Mouse (Mus musculus): ENCODE data around the gene Skor1. TPM values are rescaled to one million over a fixed set of nuclear protein-coding genes. Genes with fewer than 3 reads are reported as not detected.

Gene Skor1
- polyA plus RNA-seq, 1 experiment: 0.01 TPM

DNA sequence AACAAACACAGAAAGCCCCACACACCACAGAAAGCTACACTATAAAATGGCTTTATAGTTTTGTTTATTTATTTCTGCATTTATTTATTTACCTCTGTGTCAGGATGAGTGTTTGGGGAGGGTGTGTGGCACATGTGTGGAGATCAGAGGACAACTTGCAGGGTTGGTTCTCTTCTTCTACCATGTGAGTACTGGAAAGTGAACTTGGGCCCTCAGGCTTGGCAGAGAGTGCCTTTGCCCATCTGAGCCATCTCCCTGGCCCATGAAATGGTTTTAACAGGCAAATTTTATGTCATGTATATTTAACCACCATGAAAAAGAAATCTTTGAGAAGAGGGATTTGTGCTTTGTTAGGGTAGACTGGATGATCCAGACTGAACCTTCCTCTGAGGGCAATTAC is 48.9 kb downstream of the Skor1 start:
- Histone ChIP-seq H3K4me3 (no peak overlapping the region), H3K4me2 (ENCODE audit: low read depth) (no peak overlapping the region), H3ac (ENCODE audit: control insufficient read depth, insufficient read length) (no peak overlapping the region), H3K79me2 (ENCODE audit: control insufficient read depth, insufficient read depth) (no peaks in the 10 kb centered on the region), H3K36me3 (ENCODE audit: control insufficient read depth, insufficient read depth) (no peaks in the 10 kb centered on the region), H3K27me3 (ENCODE audit: control insufficient read depth, insufficient read depth, insufficient read length) (no peaks in the 10 kb centered on the region)
- no peak for TF ChIP-seq TCF12 (IDR thresholded peaks at IDR 0.05; ENCODE audit: insufficient read depth, poor library complexity, severe bottlenecking)
- TF ChIP-seq TCF3 (IDR thresholded peaks at IDR 0.05; ENCODE audit: insufficient read length, low read depth): no peak
- TF ChIP-seq MAX (IDR thresholded peaks at IDR 0.05; ENCODE audit: low read depth): no peak
- TF ChIP-seq CEBPB (IDR thresholded peaks at IDR 0.05; ENCODE audit: insufficient read depth, poor library complexity, severe bottlenecking): no peak
- no peak for TF ChIP-seq E2F4 (IDR thresholded peaks at IDR 0.05; ENCODE audit: insufficient read depth)
- TF ChIP-seq POLR2A (IDR thresholded peaks at IDR 0.05; ENCODE audit: insufficient read length, low read depth): no peak
- TF ChIP-seq MYOD1 (IDR thresholded peaks at IDR 0.05; ENCODE audit: control insufficient read depth in 1 of 3, insufficient read length in 2 of 3, low read depth in 2 of 3): no peak
- no peak for TF ChIP-seq MYOG (IDR thresholded peaks at IDR 0.05; ENCODE audit: control insufficient read depth in 1 of 3, insufficient read depth in 1 of 3, insufficient read length in 2 of 3, low read depth in 2 of 3)
- TF ChIP-seq POLR2AphosphoS2 (IDR thresholded peaks at IDR 0.05; ENCODE audit: insufficient read length, low read depth): no peak
- no peak for TF ChIP-seq USF1 (IDR thresholded peaks at IDR 0.05; ENCODE audit: low read depth)
- TF ChIP-seq SRF (IDR thresholded peaks at IDR 0.05; ENCODE audit: control insufficient read depth, insufficient read length, low read depth): no peak

DNA sequence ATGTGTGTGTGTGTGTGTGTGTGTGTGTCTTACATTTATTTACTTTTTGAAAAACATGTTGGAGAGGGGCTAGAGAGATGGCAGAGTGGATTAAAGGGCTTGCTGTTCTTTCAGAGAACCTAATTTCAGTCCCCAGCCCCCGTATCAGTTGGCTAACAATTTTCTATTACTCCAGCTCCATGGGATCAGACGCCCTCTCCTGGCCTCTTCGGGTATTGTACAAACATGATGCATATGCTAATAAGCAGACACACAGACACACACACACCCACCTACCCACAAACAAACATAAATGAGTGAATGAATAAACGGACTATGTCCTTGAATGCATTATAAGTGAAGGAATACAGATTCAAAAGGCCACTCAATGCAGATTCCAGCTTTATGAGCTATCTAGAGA is 49.4 kb downstream of the Skor1 start:
- no peaks in the 10 kb centered on the region for H3K27me3 ChIP-seq (ENCODE audit: control insufficient read depth, insufficient read depth, insufficient read length)
- no peak overlapping the region for H3ac ChIP-seq (ENCODE audit: control insufficient read depth, insufficient read length)
- H3K36me3 ChIP-seq (ENCODE audit: control insufficient read depth, insufficient read depth): no peaks in the 10 kb centered on the region
- H3K79me2 ChIP-seq (ENCODE audit: control insufficient read depth, insufficient read depth): no peaks in the 10 kb centered on the region
- no peak for TF ChIP-seq SRF (IDR thresholded peaks at IDR 0.05; ENCODE audit: control insufficient read depth, insufficient read length, low read depth)
- no peak for TF ChIP-seq TCF3 (IDR thresholded peaks at IDR 0.05; ENCODE audit: insufficient read length, low read depth)
- no peak for TF ChIP-seq POLR2AphosphoS2 (IDR thresholded peaks at IDR 0.05; ENCODE audit: insufficient read length, low read depth)
- no peak for TF ChIP-seq E2F4 (IDR thresholded peaks at IDR 0.05; ENCODE audit: insufficient read depth)
- no peak for TF ChIP-seq TCF12 (IDR thresholded peaks at IDR 0.05; ENCODE audit: insufficient read depth, poor library complexity, severe bottlenecking)
- no peak for TF ChIP-seq CEBPB (IDR thresholded peaks at IDR 0.05; ENCODE audit: insufficient read depth, poor library complexity, severe bottlenecking)
- no peak for TF ChIP-seq MYOD1 (IDR thresholded peaks at IDR 0.05; ENCODE audit: control insufficient read depth in 1 of 3, insufficient read length in 2 of 3, low read depth in 2 of 3)
- TF ChIP-seq REST (IDR thresholded peaks at IDR 0.05; ENCODE audit: insufficient read depth, insufficient read length): no peak
- no peak for TF ChIP-seq MYOG (IDR thresholded peaks at IDR 0.05; ENCODE audit: control insufficient read depth in 1 of 3, insufficient read depth in 1 of 3, insufficient read length in 2 of 3, low read depth in 2 of 3)
- TF ChIP-seq USF1 (IDR thresholded peaks at IDR 0.05; ENCODE audit: low read depth): no peak
- no peak for TF ChIP-seq MAX (IDR thresholded peaks at IDR 0.05; ENCODE audit: low read depth)
- TF ChIP-seq POLR2A (IDR thresholded peaks at IDR 0.05; ENCODE audit: insufficient read length, low read depth): no peak
- H3K4me3 ChIP-seq: no peak overlapping the region
- no peak overlapping the region for H3K4me2 ChIP-seq (ENCODE audit: low read depth)

DNA sequence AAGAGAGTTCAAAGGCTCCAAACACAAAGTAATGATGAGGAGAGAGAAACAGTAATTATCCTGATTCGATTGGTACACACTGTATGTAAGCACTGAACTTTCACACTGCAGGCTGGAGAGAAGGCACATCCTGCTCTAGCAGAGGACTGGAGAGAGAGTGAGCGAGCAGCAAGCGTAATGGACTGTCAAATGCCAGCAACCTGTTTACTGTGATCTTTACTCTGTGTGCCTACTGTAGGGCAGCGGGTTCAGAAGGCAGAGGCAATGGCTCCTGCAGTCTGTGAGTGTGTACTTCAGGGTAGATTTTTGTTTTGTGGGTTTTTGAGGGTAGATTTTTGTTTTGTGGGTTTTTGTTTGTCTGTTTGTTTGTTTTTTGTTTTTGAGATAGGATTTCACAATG is 49.9 kb downstream of the Skor1 start:
- H3K79me2 ChIP-seq (ENCODE audit: control insufficient read depth, insufficient read depth): no peaks in the 10 kb centered on the region
- no peak overlapping the region for H3K4me3 ChIP-seq
- no peak overlapping the region for H3K4me2 ChIP-seq (ENCODE audit: low read depth)
- H3ac ChIP-seq (ENCODE audit: control insufficient read depth, insufficient read length): no peak overlapping the region
- no peaks in the 10 kb centered on the region for H3K36me3 ChIP-seq (ENCODE audit: control insufficient read depth, insufficient read depth)
- H3K27me3 ChIP-seq (ENCODE audit: control insufficient read depth, insufficient read depth, insufficient read length): no peaks in the 10 kb centered on the region
- TF ChIP-seq SRF (IDR thresholded peaks at IDR 0.05; ENCODE audit: control insufficient read depth, insufficient read length, low read depth) (no peak), MYOG (IDR thresholded peaks at IDR 0.05; ENCODE audit: control insufficient read depth in 1 of 3, insufficient read depth in 1 of 3, insufficient read length in 2 of 3, low read depth in 2 of 3) (no peak)

DNA sequence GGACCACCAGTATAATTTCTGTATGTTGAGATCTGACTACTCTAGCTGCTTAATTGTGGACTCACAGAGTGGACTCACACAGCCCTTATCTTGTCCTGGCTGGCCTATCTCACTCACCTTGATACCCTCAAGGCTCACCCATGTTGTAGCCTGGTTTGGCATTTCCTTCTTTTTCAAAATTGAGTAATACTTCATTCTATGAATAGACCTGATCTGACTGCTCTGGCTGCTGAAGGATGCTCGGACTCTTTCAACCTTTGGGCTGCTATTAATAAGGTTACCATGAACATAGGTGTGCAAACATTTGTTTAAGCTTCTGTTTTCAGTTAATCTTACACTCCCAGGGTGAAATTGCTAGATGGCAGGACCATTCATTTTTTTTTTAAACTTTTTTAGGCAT is 51.6 kb downstream of the Skor1 start:
- no peak overlapping the region for H3ac ChIP-seq (ENCODE audit: control insufficient read depth, insufficient read length)
- H3K79me2 ChIP-seq (ENCODE audit: control insufficient read depth, insufficient read depth): no peaks in the 10 kb centered on the region
- H3K4me3 ChIP-seq: no peak overlapping the region
- no peak overlapping the region for H3K4me2 ChIP-seq (ENCODE audit: low read depth)
- no peaks in the 10 kb centered on the region for H3K36me3 ChIP-seq (ENCODE audit: control insufficient read depth, insufficient read depth)
- TF ChIP-seq TCF3 (IDR thresholded peaks at IDR 0.05; ENCODE audit: insufficient read length, low read depth) (no peak), POLR2AphosphoS2 (IDR thresholded peaks at IDR 0.05; ENCODE audit: insufficient read length, low read depth) (no peak), POLR2A (IDR thresholded peaks at IDR 0.05; ENCODE audit: insufficient read length, low read depth) (no peak), USF1 (IDR thresholded peaks at IDR 0.05; ENCODE audit: low read depth) (no peak), CEBPB (IDR thresholded peaks at IDR 0.05; ENCODE audit: insufficient read depth, poor library complexity, severe bottlenecking) (no peak), MAX (IDR thresholded peaks at IDR 0.05; ENCODE audit: low read depth) (no peak), TCF12 (IDR thresholded peaks at IDR 0.05; ENCODE audit: insufficient read depth, poor library complexity, severe bottlenecking) (no peak), MYOG (IDR thresholded peaks at IDR 0.05; ENCODE audit: control insufficient read depth in 1 of 3, insufficient read depth in 1 of 3, insufficient read length in 2 of 3, low read depth in 2 of 3) (no peak), E2F4 (IDR thresholded peaks at IDR 0.05; ENCODE audit: insufficient read depth) (no peak), MYOD1 (IDR thresholded peaks at IDR 0.05; ENCODE audit: control insufficient read depth in 1 of 3, insufficient read length in 2 of 3, low read depth in 2 of 3) (no peak), SRF (IDR thresholded peaks at IDR 0.05; ENCODE audit: control insufficient read depth, insufficient read length, low read depth) (no peak), REST (IDR thresholded peaks at IDR 0.05; ENCODE audit: insufficient read depth, insufficient read length) (no peak)
- no peaks in the 10 kb centered on the region for H3K27me3 ChIP-seq (ENCODE audit: control insufficient read depth, insufficient read depth, insufficient read length)

- no peak overlapping the region for H3K4me3 ChIP-seq
- peak overlapping the region; percentile 3 for H3K4me2 ChIP-seq (ENCODE audit: low read depth)
- H3K79me2 ChIP-seq (ENCODE audit: control insufficient read depth, insufficient read depth): no peaks in the 10 kb centered on the region
- H3ac ChIP-seq (ENCODE audit: control insufficient read depth, insufficient read length): no peak overlapping the region
- H3K36me3 ChIP-seq (ENCODE audit: control insufficient read depth, insufficient read depth): no peaks in the 10 kb centered on the region
- H3K27me3 ChIP-seq (ENCODE audit: control insufficient read depth, insufficient read depth, insufficient read length): no peaks in the 10 kb centered on the region
- TF ChIP-seq POLR2A (IDR thresholded peaks at IDR 0.05; ENCODE audit: insufficient read length, low read depth): no peak
- no peak for TF ChIP-seq CEBPB (IDR thresholded peaks at IDR 0.05; ENCODE audit: insufficient read depth, poor library complexity, severe bottlenecking)
- TF ChIP-seq MAX (IDR thresholded peaks at IDR 0.05; ENCODE audit: low read depth): no peak
- TF ChIP-seq TCF3 (IDR thresholded peaks at IDR 0.05; ENCODE audit: insufficient read length, low read depth): no peak
- TF ChIP-seq E2F4 (IDR thresholded peaks at IDR 0.05; ENCODE audit: insufficient read depth): no peak
- no peak for TF ChIP-seq MYOG (IDR thresholded peaks at IDR 0.05; ENCODE audit: control insufficient read depth in 1 of 3, insufficient read depth in 1 of 3, insufficient read length in 2 of 3, low read depth in 2 of 3)
- TF ChIP-seq REST (IDR thresholded peaks at IDR 0.05; ENCODE audit: insufficient read depth, insufficient read length): no peak
- no peak for TF ChIP-seq USF1 (IDR thresholded peaks at IDR 0.05; ENCODE audit: low read depth)
- no peak for TF ChIP-seq TCF12 (IDR thresholded peaks at IDR 0.05; ENCODE audit: insufficient read depth, poor library complexity, severe bottlenecking)
- TF ChIP-seq MYOD1 (IDR thresholded peaks at IDR 0.05; ENCODE audit: control insufficient read depth in 1 of 3, insufficient read length in 2 of 3, low read depth in 2 of 3): no peak
- no peak for TF ChIP-seq POLR2AphosphoS2 (IDR thresholded peaks at IDR 0.05; ENCODE audit: insufficient read length, low read depth)
- no peak for TF ChIP-seq SRF (IDR thresholded peaks at IDR 0.05; ENCODE audit: control insufficient read depth, insufficient read length, low read depth)
Measured at GRCm38 (mm10) chr9:63094030-63094429, 54.7 kb downstream of the Skor1 start.

Data from myocyte (in vitro differentiated cells).